Mouse (Mus musculus) midbrain, embryonic 11.5 days (tissue): Measurements from ENCODE around the gene Otud4. TPM values are rescaled to one million over a fixed set of nuclear protein-coding genes. Genes with fewer than 3 reads are reported as not detected.

ENCODE experiments used
- ATAC-seq: fragments of 200-750 bp; cut with Nextera tagmentation; 2 replicates; pipeline ENCODE4 v1.8.0; 2017; ENCODE audit warnings: moderate TSS enrichment, moderate library complexity; ENCODE audit not compliant: low FRiP score
- DNase-seq: peaks from one replicate; pipeline ENCODE4 v3.0.0; 2015; ENCODE audit warnings: low spot score; ENCODE audit errors: missing footprints
- H3K27ac ChIP-seq: fragments of 300-500 bp; sonication (generic); 2 replicates; pipeline ENCODE4 v1.5.1; 2014; ENCODE audit warnings: low read depth, low read length
- H3K27me3 ChIP-seq: fragments of 300-500 bp; sonication (generic); 2 replicates; pipeline ENCODE4 v1.6.1; 2014; ENCODE audit warnings: mild to moderate bottlenecking, low read length, moderate library complexity, mixed read lengths; ENCODE audit not compliant: control insufficient read depth, insufficient read depth
- H3K36me3 ChIP-seq: fragments of 300-500 bp; sonication (generic); 2 replicates; pipeline ENCODE4 v1.6.1; 2014; ENCODE audit warnings: mild to moderate bottlenecking, low read length, moderate library complexity, mixed read lengths; ENCODE audit not compliant: control insufficient read depth, insufficient read depth
- H3K4me1 ChIP-seq: fragments of 300-500 bp; sonication (generic); 2 replicates; pipeline ENCODE4 v1.6.1; 2014; ENCODE audit warnings: low read length; ENCODE audit not compliant: control insufficient read depth, insufficient read depth
- H3K4me2 ChIP-seq: fragments of 300-500 bp; sonication (generic); 2 replicates; pipeline ENCODE4 v1.6.1; 2014; ENCODE audit warnings: mild to moderate bottlenecking, moderate library complexity
- H3K4me3 ChIP-seq: fragments of 300-500 bp; sonication (generic); 2 replicates; pipeline ENCODE4 v1.5.1; 2014; ENCODE audit warnings: low read depth, low read length
- H3K9ac ChIP-seq: fragments of 300-500 bp; sonication (generic); 2 replicates; pipeline ENCODE4 v1.6.1; 2014; ENCODE audit warnings: low read length
- H3K9me3 ChIP-seq: fragments of 300-500 bp; sonication (generic); 2 replicates; pipeline ENCODE4 v1.6.1; 2016; ENCODE audit warnings: low read length; ENCODE audit not compliant: control insufficient read depth
- WGBS: fragments of 180-500 bp; shearing (Covaris S2); extraction: QIAGEN DNeasy Blood & Tissue Kit; methylation state at CpG from one replicate; pipeline ENCODE4 v1.1.7; 2014; 5-methylcytosine and 5-hydroxymethylcytosine counted together
- polyA plus RNA-seq: library from polyadenylated mRNA; unstranded; fragments of >200 nt; fragmentation: Nextera tagmentation; extraction: Ambion mirVana; gene quantifications from 2 replicates; pipeline ENCODE4 v1.2.1, GENCODE M21; 2014

Gene Otud4
- polyA plus RNA-seq, 1 experiment from 2014 or later, result 22.7 TPM

- no peak overlapping the region for H3K9ac ChIP-seq
- H3K4me1 ChIP-seq, result 0 out of 2 replicates have a peak, but pooled peaks cover 3% of the 10 kb centered on the region
- DNase-seq (peak; percentile 73), ATAC-seq (no peak)
- 95% methylated on average over 3 of the region's 3 CpGs for WGBS
- H3K36me3 ChIP-seq, result peaks cover 17% of the 10 kb centered on the region
- H3K4me2 ChIP-seq, result no peak overlapping the region
- no peaks in the 10 kb centered on the region for H3K27me3 ChIP-seq
- H3K9me3 ChIP-seq, result no peaks in the 10 kb centered on the region
- H3K27ac ChIP-seq, result no peak overlapping the region
- H3K4me3 ChIP-seq, result no peak overlapping the region
These were observed 67.3 kb downstream of the Otud4 start for GRCm38 (mm10) chr8:79706687-79707086.

GRCm38 (mm10) chr8:79711064-79711961 lies 71.9 kb downstream of the Otud4 start, which contains the start of the genes Abce1 and Anapc10:
Abce1 (minus strand) TSS chr8:79711740.
Anapc10 (plus strand) TSS chr8:79711820.
- H3K27ac ChIP-seq, result peak within 1 kb of the TSS; percentile 50; the same call in 1 of the 2 replicates
- peaks cover 2% of the 10 kb centered on the region for H3K36me3 ChIP-seq
- H3K9me3 ChIP-seq, result no peaks in the 10 kb centered on the region
- H3K4me3 ChIP-seq, result peak within 1 kb of the TSS; percentile 67
- H3K4me2 ChIP-seq, result peak within 1 kb of the TSS; percentile 77
- peak; percentile 100 for DNase-seq
- no peaks in the 10 kb centered on the region for H3K27me3 ChIP-seq
- WGBS, result under 1% methylated on average over 72 of the region's 73 CpGs
- peak within 1 kb of the TSS; percentile 76 for H3K9ac ChIP-seq
- ATAC-seq, result peak; percentile 97
- peaks cover 5% of the 10 kb centered on the region; the same call in 1 of the 2 replicates for H3K4me1 ChIP-seq

- Histone ChIP-seq H3K4me3 (no peak overlapping the region), H3K27ac (no peak overlapping the region), H3K4me1 (peaks cover 5% of the 10 kb centered on the region; the same call in 1 of the 2 replicates), H3K27me3 (no peaks in the 10 kb centered on the region), H3K9me3 (no peaks in the 10 kb centered on the region), H3K9ac (no peak overlapping the region), H3K4me2 (peak overlapping the region; percentile 26; the same call in 1 of the 2 replicates), H3K36me3 (no peaks in the 10 kb centered on the region)
- ATAC-seq (no peak), DNase-seq (peak; percentile 33)
- WGBS, result 49% methylated on average over 6 of the region's 6 CpGs
These were observed 73.3 kb downstream of the Otud4 start for GRCm38 (mm10) chr8:79712676-79713075.

GRCm38 (mm10) chr8:79721537-79721936 lies 82.1 kb downstream of the Otud4 start:
- Histone ChIP-seq H3K36me3 (no peaks in the 10 kb centered on the region), H3K4me1 (no peaks in the 10 kb centered on the region), H3K27ac (no peak overlapping the region), H3K9ac (no peak overlapping the region), H3K9me3 (no peaks in the 10 kb centered on the region), H3K27me3 (no peaks in the 10 kb centered on the region), H3K4me3 (no peak overlapping the region), H3K4me2 (no peak overlapping the region)
- DNase-seq (peak; percentile 23), ATAC-seq (no peak)

- H3K9ac ChIP-seq, result no peak overlapping the region
- ATAC-seq (no peak), DNase-seq (peak; percentile 57)
- H3K4me1 ChIP-seq, result no peaks in the 10 kb centered on the region
- H3K27me3 ChIP-seq, result no peaks in the 10 kb centered on the region
- no peaks in the 10 kb centered on the region for H3K36me3 ChIP-seq
- H3K9me3 ChIP-seq, result no peaks in the 10 kb centered on the region
- H3K4me2 ChIP-seq, result no peak overlapping the region
- H3K27ac ChIP-seq, result no peak overlapping the region
- no peak overlapping the region for H3K4me3 ChIP-seq
These were observed 83.9 kb downstream of the Otud4 start for GRCm38 (mm10) chr8:79723308-79723707.

- Histone ChIP-seq H3K9me3 (no peaks in the 10 kb centered on the region), H3K27ac (no peak overlapping the region), H3K27me3 (no peaks in the 10 kb centered on the region), H3K9ac (no peak overlapping the region), H3K4me3 (no peak overlapping the region), H3K4me2 (no peak overlapping the region), H3K4me1 (no peaks in the 10 kb centered on the region), H3K36me3 (no peaks in the 10 kb centered on the region)
- WGBS, result 63% methylated on average over 3 of the region's 3 CpGs
- DNase-seq, result no peak
- no peak for ATAC-seq
These were observed 85.2 kb downstream of the Otud4 start for GRCm38 (mm10) chr8:79724589-79724988.

Other genes starting within 250 kb of the Otud4 start
- gene Smad1, start 240.1 kb upstream of the Otud4 start, polyA plus RNA-seq, result 55.5 and 63.1 TPM in 2 replicates
- 139 and 160 TPM in 2 replicates for gene Abce1, start 72.1 kb downstream of the Otud4 start, polyA plus RNA-seq
- gene Anapc10, start 72.2 kb downstream of the Otud4 start, polyA plus RNA-seq, result 43.7 and 46.6 TPM in 2 replicates